Mouse (Mus musculus) olfactory bulb, adult 2 months (tissue): ENCODE measurements at regions not wholly inside any gene's neighbourhood (a gene's known extent, or its start where the extent isn't known, plus 50 kb on each side); places are given as distances from the start of the nearest gene placed in this dataset.

Experiments
- H3K27ac ChIP-seq: fragments of 200-500 bp; 2 replicates; pipeline ENCODE4 v1.5.1; 2012; ENCODE audit warnings: low read depth, low read length; ENCODE audit not compliant: insufficient read depth
- H3K4me1 ChIP-seq: fragments of 200-500 bp; 2 replicates; pipeline ENCODE4 v1.6.1; 2012; ENCODE audit warnings: low read length; ENCODE audit not compliant: control insufficient read depth, insufficient read depth
- H3K4me3 ChIP-seq: fragments of 200-500 bp; 2 replicates; pipeline ENCODE4 v1.5.1; 2012; ENCODE audit warnings: mild to moderate bottlenecking, low read depth, low read length, moderate library complexity; ENCODE audit not compliant: insufficient read depth
- CTCF ChIP-seq: fragments of 200-500 bp; IDR thresholded peaks from 2 replicates; pipeline ENCODE4 v1.5.1; 2012; ENCODE audit warnings: low read depth, mild to moderate bottlenecking, low read length, moderate library complexity; ENCODE audit not compliant: insufficient read depth
- POLR2A ChIP-seq: fragments of 200-500 bp; IDR thresholded peaks from 2 replicates; pipeline ENCODE4 v1.6.1; 2012; ENCODE audit warnings: mild to moderate bottlenecking, low read depth, low read length, moderate library complexity; ENCODE audit not compliant: insufficient read depth
- WGBS: fragments of 180-500 bp; shearing (Covaris S2); methylation state at CpG from one replicate; pipeline ENCODE4 v1.1.7; 2018; 5-methylcytosine and 5-hydroxymethylcytosine counted together

DNA sequence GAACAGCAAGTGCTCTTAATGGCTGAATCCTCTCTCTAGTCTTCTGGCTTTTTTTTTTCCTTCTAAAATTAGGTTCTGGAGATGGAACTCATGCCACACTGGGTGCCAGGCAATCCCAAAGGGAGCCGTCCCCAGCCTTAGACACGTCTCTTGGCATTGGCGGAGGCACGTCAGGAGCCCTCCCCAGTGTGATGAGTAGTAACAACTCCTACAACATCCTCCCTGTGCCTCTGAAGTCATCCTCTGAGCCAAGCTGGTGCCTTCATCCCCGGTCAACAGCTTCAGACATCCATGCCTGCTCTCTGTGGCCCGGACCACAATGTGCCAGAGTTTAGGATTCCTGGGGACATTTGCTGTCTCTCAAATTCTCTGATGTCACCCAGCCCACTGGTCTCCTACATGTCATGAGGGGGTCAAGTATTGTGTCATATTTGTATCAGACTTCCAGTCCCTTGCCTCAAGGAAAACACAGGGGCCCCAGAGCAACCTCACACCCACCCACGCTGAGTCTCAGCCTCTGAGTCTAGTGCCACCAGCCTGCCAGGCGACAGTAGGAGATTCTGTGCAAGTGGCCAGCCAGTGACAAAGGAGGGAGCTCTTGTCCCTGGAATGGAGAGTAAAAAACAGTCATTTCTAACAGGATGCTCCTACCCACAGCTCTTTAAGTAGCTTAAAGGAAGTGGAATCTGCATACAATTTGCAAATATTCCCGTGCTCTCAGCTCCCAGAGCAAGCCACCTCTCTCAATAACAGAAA, 144.5 kb upstream of the Kcnab2 start:
- peaks cover 50% of the 10 kb centered on the region for H3K4me1 ChIP-seq
- no peak overlapping the region for H3K4me3 ChIP-seq
- H3K27ac ChIP-seq: peak overlapping the region; percentile 5; the same call in 1 of the 2 replicates
- no peak for TF ChIP-seq CTCF
- WGBS: 45% methylated on average over 9 of the region's 9 CpGs

DNA sequence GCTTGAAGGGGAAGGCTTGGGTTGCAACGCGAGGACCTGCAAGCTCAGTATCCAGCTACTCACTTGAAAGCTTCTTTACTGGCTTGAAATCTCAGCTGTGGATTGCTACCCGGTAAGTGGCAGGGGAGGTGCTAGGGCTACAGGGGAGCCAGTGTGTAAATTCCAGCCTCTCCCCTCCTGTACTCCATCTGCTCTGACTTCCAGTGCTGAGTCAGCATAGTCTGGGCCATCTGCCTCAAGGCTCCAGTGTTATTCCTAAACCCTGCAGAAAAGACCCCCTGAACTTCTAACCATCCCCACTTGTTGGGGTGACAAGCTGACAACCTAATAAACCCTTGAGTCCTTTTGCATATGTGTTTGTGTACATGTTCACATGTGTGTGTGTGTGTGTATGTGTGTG, 140.0 kb upstream of the Kcnab2 start:
- H3K4me1 ChIP-seq: peaks cover 35% of the 10 kb centered on the region
- WGBS: 61% methylated on average over 3 of the region's 3 CpGs
- H3K27ac ChIP-seq: no peak overlapping the region
- no peak overlapping the region for H3K4me3 ChIP-seq
- TF ChIP-seq CTCF: no peak
- TF ChIP-seq POLR2A: no peak

DNA sequence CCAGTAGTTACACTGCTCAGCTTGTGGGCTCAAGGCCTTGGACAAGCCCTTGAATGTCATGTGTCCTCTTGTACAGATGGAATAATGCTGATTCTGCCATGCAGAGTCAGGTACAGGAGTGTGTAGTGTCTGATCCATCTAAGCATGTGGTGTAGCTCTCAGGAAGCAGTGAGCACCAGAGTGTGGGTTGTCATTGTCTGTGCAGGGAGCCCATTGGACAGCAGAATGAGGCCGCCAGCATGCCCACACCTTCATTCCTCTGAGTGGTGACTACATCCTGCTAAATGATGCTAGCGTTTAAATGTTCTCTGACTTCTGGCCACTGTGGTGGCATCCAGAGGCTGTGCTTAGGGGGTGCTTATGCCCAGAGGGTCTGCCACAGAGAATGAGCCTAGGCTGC, 137.5 kb upstream of the Kcnab2 start:
- Histone ChIP-seq H3K4me1 (peaks cover 24% of the 10 kb centered on the region), H3K4me3 (no peak overlapping the region), H3K27ac (peak overlapping the region; percentile 55; the same call in 1 of the 2 replicates)
- WGBS: 77% methylated on average over 2 of the region's 2 CpGs
- no peak for TF ChIP-seq POLR2A
- no peak for TF ChIP-seq CTCF

DNA sequence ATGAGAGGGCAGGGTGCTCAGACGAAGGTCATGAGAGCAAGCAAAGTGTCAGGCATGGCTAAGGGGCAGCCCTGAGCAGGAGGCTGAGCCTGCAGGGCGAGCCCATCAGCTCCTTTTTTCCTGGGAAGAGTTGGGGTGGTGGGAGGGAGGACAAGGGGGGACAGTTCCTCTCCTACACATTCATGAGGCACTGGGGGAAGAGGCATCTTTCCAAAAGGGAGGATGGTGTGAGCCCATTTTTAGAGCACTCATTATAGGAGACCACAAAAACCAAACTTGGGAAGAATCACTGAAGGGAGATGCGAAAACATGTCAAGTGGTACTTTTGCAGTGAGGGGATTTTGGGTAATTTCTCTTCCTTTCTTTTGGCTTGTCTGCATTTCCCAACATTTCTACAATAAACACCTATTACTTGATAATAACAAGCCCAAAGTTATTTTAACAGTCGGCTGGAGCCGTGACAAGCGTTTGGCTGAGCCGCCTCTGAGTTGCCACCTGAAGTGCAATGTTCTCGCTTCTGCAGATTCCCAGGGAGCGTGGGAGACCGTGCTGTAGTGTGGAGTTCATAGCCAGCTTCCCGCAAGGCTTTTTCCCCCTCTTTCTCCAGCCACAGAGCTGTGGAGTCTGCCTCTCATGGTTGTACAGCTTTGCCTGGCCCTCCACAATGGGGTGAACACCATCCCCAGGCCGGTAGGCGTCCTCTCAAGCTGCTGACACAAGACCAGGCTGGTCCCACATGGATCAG, 136.9 kb upstream of the Kcnab2 start:
- Histone ChIP-seq H3K4me3 (no peak overlapping the region), H3K27ac (peak overlapping the region; percentile 85)

More for the DNA sequence above, 136.9 kb upstream of the Kcnab2 start:
- TF ChIP-seq CTCF (no peak), POLR2A (no peak)
- 53% methylated on average over 13 of the region's 13 CpGs for WGBS
- H3K4me1 ChIP-seq: peaks cover 24% of the 10 kb centered on the region
